Mouse (Mus musculus) hindbrain, embryonic 11.5 days (tissue): ENCODE results near the gene Camta2. TPM values are rescaled to one million over a fixed set of nuclear protein-coding genes. Genes with fewer than 3 reads are reported as not detected.

ENCODE experiments used
- polyA plus RNA-seq: library from polyadenylated mRNA; unstranded; fragments of >200 nt; fragmentation: Nextera tagmentation; extraction: Ambion mirVana; gene quantifications from 2 replicates; pipeline ENCODE4 v1.2.1, GENCODE M21; 2014

The Camta2 gene
- polyA plus RNA-seq, 1 experiment from 2014 or later = 9.2 TPM

Other genes with a start within 250 kb of the Camta2 start
- gene Med11, start 236.2 kb downstream of the Camta2 start, polyA plus RNA-seq = 40.2 and 42.0 TPM in 2 replicates
- 0.22 and 0.43 TPM in 2 replicates for gene Zmynd15, start 228.7 kb downstream of the Camta2 start, polyA plus RNA-seq
- 0.42 and 1.2 TPM in 2 replicates for gene Cxcl16, start 228.1 kb downstream of the Camta2 start, polyA plus RNA-seq
- gene Tm4sf5, start 182.9 kb downstream of the Camta2 start, polyA plus RNA-seq = 0.45 TPM in 1 of 2 replicates, not detected in the other
- gene Vmo1, start 173.5 kb downstream of the Camta2 start, polyA plus RNA-seq = 0.36 TPM in 1 of 2 replicates, not detected in the other
- 0.14 and 0.45 TPM in 2 replicates for gene Gltpd2, start 168.9 kb downstream of the Camta2 start, polyA plus RNA-seq
- gene Psmb6, start 162.7 kb downstream of the Camta2 start, polyA plus RNA-seq = 895 and 918 TPM in 2 replicates
- not detected in 2 replicates for gene Gm40193, start 155.2 kb downstream of the Camta2 start, polyA plus RNA-seq
- 2.5 and 2.9 TPM in 2 replicates for gene Pld2, start 148.0 kb downstream of the Camta2 start, polyA plus RNA-seq
- gene Mink1, start 125.2 kb downstream of the Camta2 start, polyA plus RNA-seq = 11.9 and 17.6 TPM in 2 replicates
- gene 4930544D05Rik, start 72.3 kb downstream of the Camta2 start, polyA plus RNA-seq = not detected in 2 replicates
- gene Chrne, start 68.9 kb downstream of the Camta2 start, polyA plus RNA-seq = not detected in 2 replicates
- 0.64 and 1.2 TPM in 2 replicates for gene Gp1ba, start 49.0 kb downstream of the Camta2 start, polyA plus RNA-seq
- 86.6 and 94.3 TPM in 2 replicates for gene Rnf167, start 40.9 kb downstream of the Camta2 start, polyA plus RNA-seq
- gene Slc25a11, start 40.6 kb downstream of the Camta2 start, polyA plus RNA-seq = 138 and 145 TPM in 2 replicates
- gene Pfn1, start 33.5 kb downstream of the Camta2 start, polyA plus RNA-seq = 1,409 and 1,523 TPM in 2 replicates
- gene Eno3, start 30.9 kb downstream of the Camta2 start, polyA plus RNA-seq = 23.2 and 26.2 TPM in 2 replicates
- gene Spag7, start 18.7 kb downstream of the Camta2 start, polyA plus RNA-seq = 151 and 176 TPM in 2 replicates
- gene Inca1, start 12.1 kb upstream of the Camta2 start, polyA plus RNA-seq = 0.63 and 1.9 TPM in 2 replicates
- 5.9 and 6.0 TPM in 2 replicates for gene Kif1c, start 12.4 kb upstream of the Camta2 start, polyA plus RNA-seq
- 9.0 and 11.1 TPM in 2 replicates for gene Zfp3, start 76.1 kb upstream of the Camta2 start, polyA plus RNA-seq
- 0.22 TPM in 1 of 2 replicates, not detected in the other for gene Scimp, start 124.5 kb upstream of the Camta2 start, polyA plus RNA-seq
- 43.0 and 48.6 TPM in 2 replicates for gene Rabep1, start 156.7 kb upstream of the Camta2 start, polyA plus RNA-seq